Mouse (Mus musculus): ENCODE measurements around the gene Oas2.

- TF ChIP-seq MYOD1 (IDR thresholded peaks at IDR 0.05; ENCODE audit: control insufficient read depth in 1 of 3, insufficient read length in 2 of 3, low read depth in 2 of 3) (no peak), POLR2AphosphoS2 (IDR thresholded peaks at IDR 0.05; ENCODE audit: insufficient read length, low read depth) (no peak), POLR2A (IDR thresholded peaks at IDR 0.05; ENCODE audit: insufficient read length, low read depth) (no peak), TCF3 (IDR thresholded peaks at IDR 0.05; ENCODE audit: insufficient read length, low read depth) (no peak), SRF (IDR thresholded peaks at IDR 0.05; ENCODE audit: control insufficient read depth, insufficient read length, low read depth) (no peak), MYOG (IDR thresholded peaks at IDR 0.05; ENCODE audit: control insufficient read depth in 1 of 3, insufficient read depth in 1 of 3, insufficient read length in 2 of 3, low read depth in 2 of 3) (no peak)
Observed at GRCm38 (mm10) chr5:120776801-120777200, 27.1 kb upstream of the Oas2 start.
